Mouse (Mus musculus): Measurements from ENCODE around the gene Gdpd5. TPM values are rescaled to one million over a fixed set of nuclear protein-coding genes. Genes with fewer than 3 reads are reported as not detected.

Gdpd5 gene
- 14.5 and 17.3 TPM in 2 replicates for polyA plus RNA-seq (2015; fragmentation: Nextera tagmentation; extraction: Ambion mirVana)

GRCm38 (mm10) chr7:99381214-99382087 lies at the start of gene Gdpd5:
Gdpd5 (plus strand) TSS chr7:99381414.
- under 1% methylated on average over 73 of the region's 73 CpGs for WGBS
- no peaks in the 10 kb centered on the region for H3K9me3 ChIP-seq (replicated peaks)
- peak within 1 kb of the TSS; percentile 97 for H3K4me2 ChIP-seq
- peak within 1 kb of the TSS; percentile 82 for H3K9ac ChIP-seq
- H3K27me3 ChIP-seq = peaks cover 10% of the 10 kb centered on the region; the same call in 1 of the 2 replicates
- peak within 1 kb of the TSS; percentile 97 for H3K27ac ChIP-seq
- peak; percentile 96 for ATAC-seq (replicated peaks; ENCODE audit: low FRiP score)
- peaks cover 57% of the 10 kb centered on the region for H3K4me1 ChIP-seq
- peak within 1 kb of the TSS; percentile 70 for H3K4me3 ChIP-seq (replicated peaks)
- no peaks in the 10 kb centered on the region for H3K36me3 ChIP-seq

DNA sequence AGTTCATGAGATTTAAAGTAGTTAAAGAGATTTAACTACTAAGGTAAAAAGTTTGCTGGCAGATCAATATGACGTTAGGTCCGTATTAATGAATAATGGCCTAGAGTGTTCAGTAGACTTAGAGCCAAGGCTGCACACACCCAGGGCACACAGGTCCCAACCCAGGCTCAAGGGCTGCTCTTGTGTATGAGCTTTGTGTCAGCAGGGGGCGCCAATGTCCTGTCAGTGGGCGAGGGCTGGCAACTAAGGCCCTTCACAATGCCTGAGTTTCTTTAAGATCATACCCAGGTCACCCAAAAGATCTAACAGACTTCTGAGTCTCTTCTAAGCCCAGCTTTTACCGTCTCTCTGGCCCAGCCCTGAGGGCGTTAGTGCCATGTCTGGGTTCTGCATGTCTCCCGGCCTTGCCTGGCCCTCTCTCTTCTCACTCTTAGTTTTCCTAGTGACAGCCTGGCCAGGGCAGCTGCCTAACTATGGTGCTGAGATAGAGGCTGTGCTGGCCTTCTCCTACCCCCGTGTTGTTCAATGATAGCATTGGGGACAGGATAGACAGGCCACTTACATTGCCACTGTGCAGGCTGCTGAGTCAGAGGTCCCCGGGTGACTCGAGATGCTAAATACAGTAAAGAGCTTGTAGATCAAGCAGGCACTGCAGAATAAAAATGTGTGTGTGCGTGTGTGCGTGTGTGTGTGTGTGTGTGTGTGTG lies 48.3 kb upstream of the Gdpd5 start:
- no peaks in the 10 kb centered on the region for H3K9me3 ChIP-seq (replicated peaks)
- 0 out of 2 replicates have a peak, but pooled peaks cover 7% of the 10 kb centered on the region for H3K4me1 ChIP-seq
- no peaks in the 10 kb centered on the region for H3K27me3 ChIP-seq
- H3K27ac ChIP-seq = no peak overlapping the region
- no peak overlapping the region for H3K4me2 ChIP-seq
- 44% methylated on average over 12 of the region's 12 CpGs for WGBS
- peak; percentile 49 for ATAC-seq (replicated peaks; ENCODE audit: low FRiP score)
- no peaks in the 10 kb centered on the region for H3K36me3 ChIP-seq
- no peak overlapping the region for H3K4me3 ChIP-seq (replicated peaks)
- no peak overlapping the region for H3K9ac ChIP-seq

DNA sequence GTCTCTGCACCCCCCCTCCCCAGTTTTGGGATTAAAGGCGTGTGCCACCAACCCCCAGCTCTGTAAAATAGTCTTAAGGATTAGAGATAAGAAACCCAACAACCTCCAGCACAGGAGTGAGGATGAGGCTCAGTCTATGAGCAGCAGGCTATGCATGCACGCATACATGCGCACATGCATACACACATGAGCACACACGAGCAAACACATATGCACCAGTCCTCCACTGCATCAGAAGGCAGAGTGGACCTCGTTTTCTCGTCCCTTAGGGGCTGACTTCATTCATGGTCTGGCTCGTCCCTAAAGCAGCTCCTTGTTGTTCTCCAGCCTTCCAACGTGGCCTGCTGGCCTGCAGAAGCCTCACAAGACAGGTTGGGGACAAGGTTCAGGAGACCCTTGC lies 40.5 kb upstream of the Gdpd5 start:
- no peaks in the 10 kb centered on the region for H3K27me3 ChIP-seq
- no peaks in the 10 kb centered on the region for H3K9me3 ChIP-seq (replicated peaks)
- H3K4me2 ChIP-seq = no peak overlapping the region
- no peak for ATAC-seq (replicated peaks; ENCODE audit: low FRiP score)
- H3K9ac ChIP-seq = no peak overlapping the region
- H3K27ac ChIP-seq = no peak overlapping the region
- H3K4me3 ChIP-seq (replicated peaks) = no peak overlapping the region
- peaks cover 51% of the 10 kb centered on the region for H3K36me3 ChIP-seq
- WGBS = 85% methylated on average over 8 of the region's 8 CpGs
- H3K4me1 ChIP-seq = peaks cover 9% of the 10 kb centered on the region; the same call in 1 of the 2 replicates

- H3K27ac ChIP-seq = no peak overlapping the region
- H3K4me3 ChIP-seq (replicated peaks) = no peak overlapping the region
- no peaks in the 10 kb centered on the region for H3K27me3 ChIP-seq
- WGBS = 87% methylated on average over 4 of the region's 4 CpGs
- peaks cover 80% of the 10 kb centered on the region for H3K36me3 ChIP-seq
- ATAC-seq (replicated peaks; ENCODE audit: low FRiP score) = no peak
- H3K9ac ChIP-seq = no peak overlapping the region
- H3K4me2 ChIP-seq = no peak overlapping the region
- H3K9me3 ChIP-seq (replicated peaks) = no peaks in the 10 kb centered on the region
- peaks cover 33% of the 10 kb centered on the region for H3K4me1 ChIP-seq
These were observed 37.6 kb upstream of the Gdpd5 start for GRCm38 (mm10) chr7:99343577-99343976.

- H3K9me3 ChIP-seq (replicated peaks) = no peaks in the 10 kb centered on the region
- H3K27me3 ChIP-seq = no peaks in the 10 kb centered on the region
- H3K27ac ChIP-seq = no peak overlapping the region
- H3K9ac ChIP-seq = no peak overlapping the region
- no peak overlapping the region for H3K4me2 ChIP-seq
- peaks cover 61% of the 10 kb centered on the region for H3K4me1 ChIP-seq
- WGBS = 93% methylated on average over 10 of the region's 10 CpGs
- peaks cover 80% of the 10 kb centered on the region for H3K36me3 ChIP-seq
- no peak overlapping the region for H3K4me3 ChIP-seq (replicated peaks)
- no peak for ATAC-seq (replicated peaks; ENCODE audit: low FRiP score)
These were observed 33.9 kb upstream of the Gdpd5 start for GRCm38 (mm10) chr7:99347268-99347667.

DNA sequence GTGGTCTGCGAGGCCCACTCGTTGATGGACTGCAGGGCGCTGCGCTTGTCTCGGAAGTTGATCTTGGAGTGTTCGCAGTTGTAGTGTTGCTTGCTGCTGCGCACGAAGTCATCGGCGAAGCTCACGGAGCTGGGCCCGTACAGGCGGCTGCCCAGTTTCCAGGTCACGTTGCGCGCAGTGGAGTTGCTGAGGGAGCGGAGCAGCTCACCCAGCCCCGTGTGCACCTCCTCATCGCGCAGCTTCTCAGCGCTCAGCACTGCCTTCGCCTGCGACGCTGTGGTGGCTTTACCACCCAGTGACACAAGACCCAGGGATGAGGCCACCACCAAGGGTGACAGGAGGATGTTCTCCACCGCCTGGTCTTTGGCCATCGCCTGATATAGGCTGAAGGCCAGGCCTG lies 32.3 kb upstream of the Gdpd5 start:
- H3K9ac ChIP-seq = no peak overlapping the region
- no peaks in the 10 kb centered on the region for H3K27me3 ChIP-seq
- peak overlapping the region; percentile 96; the same call in 1 of the 2 replicates for H3K27ac ChIP-seq
- H3K4me3 ChIP-seq (replicated peaks) = 0 out of 2 replicates have a peak overlapping the region, but pooled peaks have one; percentile 3
- peaks cover 64% of the 10 kb centered on the region for H3K36me3 ChIP-seq
- H3K9me3 ChIP-seq (replicated peaks) = no peaks in the 10 kb centered on the region
- peak overlapping the region; percentile 88; the same call in 1 of the 2 replicates for H3K4me2 ChIP-seq
- peaks cover 69% of the 10 kb centered on the region for H3K4me1 ChIP-seq
- WGBS = 94% methylated on average over 26 of the region's 26 CpGs
- no peak for ATAC-seq (replicated peaks; ENCODE audit: low FRiP score)

GRCm38 (mm10) chr7:99349782-99350720 lies 31.2 kb upstream of the Gdpd5 start:
- H3K36me3 ChIP-seq = peaks cover 52% of the 10 kb centered on the region
- H3K9ac ChIP-seq = peak overlapping the region; percentile 91
- H3K9me3 ChIP-seq (replicated peaks) = no peaks in the 10 kb centered on the region
- no peak for ATAC-seq (replicated peaks; ENCODE audit: low FRiP score)
- peak overlapping the region; percentile 79 for H3K4me3 ChIP-seq (replicated peaks)
- peak overlapping the region; percentile 88 for H3K4me2 ChIP-seq
- no peaks in the 10 kb centered on the region for H3K27me3 ChIP-seq
- H3K27ac ChIP-seq = peak overlapping the region; percentile 96
- H3K4me1 ChIP-seq = peaks cover 76% of the 10 kb centered on the region
- 29% methylated on average over 9 of the region's 9 CpGs for WGBS

DNA sequence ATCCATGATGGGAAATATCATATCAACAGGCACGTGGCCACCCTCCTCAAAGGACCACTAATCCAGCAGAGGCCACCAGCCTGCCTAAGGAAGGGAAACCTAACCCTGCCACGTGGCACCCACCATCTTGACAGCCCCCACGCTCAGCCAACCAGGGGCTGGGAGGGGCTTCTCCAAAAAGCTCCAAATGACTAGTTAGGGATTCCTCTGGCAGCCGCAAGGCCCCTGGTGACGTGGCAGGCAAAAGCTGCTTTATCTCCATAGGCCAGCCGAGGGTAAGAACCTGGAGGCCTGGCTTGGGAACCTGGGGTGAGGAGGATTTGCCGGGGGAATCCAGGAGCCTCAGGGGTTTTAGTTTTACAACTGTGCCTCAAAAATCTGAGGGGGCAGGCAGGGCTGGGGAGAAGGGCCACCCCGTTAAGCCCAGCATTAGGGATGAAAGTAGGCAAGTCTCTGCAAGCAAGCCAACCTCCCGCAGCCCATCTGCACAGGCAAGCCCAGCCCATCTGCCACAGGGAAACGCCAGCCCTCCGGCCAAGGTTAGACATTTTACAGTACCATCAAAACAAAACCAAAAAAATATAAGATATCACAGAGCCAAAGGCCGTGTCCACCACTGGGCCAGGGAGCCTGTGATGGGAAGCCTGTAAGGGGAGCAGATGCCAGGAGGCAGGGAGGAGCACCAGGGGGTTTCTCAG lies 30.0 kb upstream of the Gdpd5 start:
- ATAC-seq (replicated peaks; ENCODE audit: low FRiP score) = no peak
- Histone ChIP-seq H3K36me3 (peaks cover 40% of the 10 kb centered on the region), H3K27me3 (no peaks in the 10 kb centered on the region), H3K9me3 (replicated peaks) (no peaks in the 10 kb centered on the region), H3K27ac (peak overlapping the region; percentile 96), H3K4me3 (replicated peaks) (peak overlapping the region; percentile 79), H3K4me1 (peaks cover 78% of the 10 kb centered on the region), H3K9ac (peak overlapping the region; percentile 91), H3K4me2 (peak overlapping the region; percentile 88)
- 2% methylated on average over 12 of the region's 12 CpGs for WGBS

- ATAC-seq (replicated peaks; ENCODE audit: low FRiP score) = peak; percentile 5
- Histone ChIP-seq H3K27me3 (no peaks in the 10 kb centered on the region), H3K9ac (peak overlapping the region; percentile 91), H3K36me3 (peaks cover 33% of the 10 kb centered on the region), H3K4me1 (peaks cover 80% of the 10 kb centered on the region), H3K9me3 (replicated peaks) (no peaks in the 10 kb centered on the region), H3K27ac (peak overlapping the region; percentile 96), H3K4me3 (replicated peaks) (peak overlapping the region; percentile 79), H3K4me2 (peak overlapping the region; percentile 88)
- 4% methylated on average over 18 of the region's 18 CpGs for WGBS
These were observed 29.3 kb upstream of the Gdpd5 start for GRCm38 (mm10) chr7:99351802-99352517.

DNA sequence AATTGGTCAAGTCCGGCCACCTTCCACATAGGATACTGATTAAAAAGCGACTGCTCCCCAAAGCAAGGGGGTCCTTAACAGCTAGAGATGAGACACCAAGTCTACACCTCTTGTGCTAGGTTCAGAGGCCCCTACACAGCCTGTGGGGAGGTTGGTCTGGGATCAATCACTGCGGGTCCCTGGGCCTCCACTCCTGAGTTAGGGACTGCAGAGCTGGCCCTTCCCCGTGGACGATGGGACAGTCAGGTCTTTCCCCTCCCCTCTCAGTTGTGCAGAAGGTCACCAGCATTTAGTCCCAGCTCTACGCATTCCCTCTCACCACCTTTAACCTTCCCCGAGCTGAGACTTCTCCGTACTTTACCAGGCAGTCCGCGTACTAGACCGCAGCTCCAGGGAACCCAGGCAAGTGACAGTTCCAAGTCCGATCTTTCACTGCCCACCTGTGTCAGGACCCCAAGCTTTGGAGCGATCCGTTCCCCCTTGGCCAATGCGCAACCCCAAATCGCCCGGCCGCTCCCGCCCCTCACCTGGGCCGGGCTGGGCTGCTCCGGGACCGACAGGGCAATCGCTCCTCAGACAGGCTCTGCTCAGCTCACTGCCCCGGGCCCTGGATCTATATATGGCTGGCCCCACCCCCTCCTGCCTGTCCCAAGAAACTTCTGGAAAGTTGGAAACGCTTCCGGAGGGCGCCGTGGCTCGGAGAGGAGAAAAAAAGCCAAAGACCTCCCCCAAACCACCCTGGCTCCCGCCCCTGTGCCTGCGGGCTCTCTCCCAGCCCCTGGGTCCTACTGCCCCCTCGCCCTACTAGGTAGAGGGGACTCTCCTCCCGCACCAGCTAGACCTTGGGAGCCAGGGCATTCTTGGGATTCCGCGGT lies 28.5 kb upstream of the Gdpd5 start, which contains the start of gene Serpinh1:
TSS of gene Serpinh1 (minus strand) at position 714 of the 875 bp plus-strand sequence.
- Histone ChIP-seq H3K4me1 (peaks cover 82% of the 10 kb centered on the region), H3K4me3 (replicated peaks) (peak within 1 kb of the TSS; percentile 79), H3K9me3 (replicated peaks) (no peaks in the 10 kb centered on the region), H3K27ac (peak within 1 kb of the TSS; percentile 96), H3K27me3 (no peaks in the 10 kb centered on the region), H3K36me3 (peaks cover 25% of the 10 kb centered on the region), H3K9ac (peak within 1 kb of the TSS; percentile 91), H3K4me2 (peak within 1 kb of the TSS; percentile 88)
- ATAC-seq (replicated peaks; ENCODE audit: low FRiP score) = peak; percentile 80
- whole genome bisulfite sequencing = under 1% methylated on average over 35 of the region's 35 CpGs

Measured in kidney, embryonic 15.5 days (tissue).